Mouse (Mus musculus) midbrain, embryonic 11.5 days (tissue): Measurements from ENCODE around the gene Slc35f5. TPM values are rescaled to one million over a fixed set of nuclear protein-coding genes. Genes with fewer than 3 reads are reported as not detected.
"Not testable (repeated sequence)": the region's sequence is repeated elsewhere in the genome, so short reads cannot be mapped to it uniquely, and the experiment has no call there.

ENCODE experiments used
- ATAC-seq: fragments of 200-750 bp; cut with Nextera tagmentation; 2 replicates; pipeline ENCODE4 v1.8.0; 2017; ENCODE audit warnings: moderate TSS enrichment, moderate library complexity; ENCODE audit not compliant: low FRiP score
- DNase-seq: peaks from one replicate; pipeline ENCODE4 v3.0.0; 2015; ENCODE audit warnings: low spot score; ENCODE audit errors: missing footprints
- H3K27ac ChIP-seq: fragments of 300-500 bp; sonication (generic); 2 replicates; pipeline ENCODE4 v1.5.1; 2014; ENCODE audit warnings: low read depth, low read length
- H3K27me3 ChIP-seq: fragments of 300-500 bp; sonication (generic); 2 replicates; pipeline ENCODE4 v1.6.1; 2014; ENCODE audit warnings: mild to moderate bottlenecking, low read length, moderate library complexity, mixed read lengths; ENCODE audit not compliant: control insufficient read depth, insufficient read depth
- H3K36me3 ChIP-seq: fragments of 300-500 bp; sonication (generic); 2 replicates; pipeline ENCODE4 v1.6.1; 2014; ENCODE audit warnings: mild to moderate bottlenecking, low read length, moderate library complexity, mixed read lengths; ENCODE audit not compliant: control insufficient read depth, insufficient read depth
- H3K4me1 ChIP-seq: fragments of 300-500 bp; sonication (generic); 2 replicates; pipeline ENCODE4 v1.6.1; 2014; ENCODE audit warnings: low read length; ENCODE audit not compliant: control insufficient read depth, insufficient read depth
- H3K4me2 ChIP-seq: fragments of 300-500 bp; sonication (generic); 2 replicates; pipeline ENCODE4 v1.6.1; 2014; ENCODE audit warnings: mild to moderate bottlenecking, moderate library complexity
- H3K4me3 ChIP-seq: fragments of 300-500 bp; sonication (generic); 2 replicates; pipeline ENCODE4 v1.5.1; 2014; ENCODE audit warnings: low read depth, low read length
- H3K9ac ChIP-seq: fragments of 300-500 bp; sonication (generic); 2 replicates; pipeline ENCODE4 v1.6.1; 2014; ENCODE audit warnings: low read length
- H3K9me3 ChIP-seq: fragments of 300-500 bp; sonication (generic); 2 replicates; pipeline ENCODE4 v1.6.1; 2016; ENCODE audit warnings: low read length; ENCODE audit not compliant: control insufficient read depth
- WGBS: fragments of 180-500 bp; shearing (Covaris S2); extraction: QIAGEN DNeasy Blood & Tissue Kit; methylation state at CpG from one replicate; pipeline ENCODE4 v1.1.7; 2014; 5-methylcytosine and 5-hydroxymethylcytosine counted together
- polyA plus RNA-seq: library from polyadenylated mRNA; unstranded; fragments of >200 nt; fragmentation: Nextera tagmentation; extraction: Ambion mirVana; gene quantifications from 2 replicates; pipeline ENCODE4 v1.2.1, GENCODE M21; 2014

The Slc35f5 gene
- 23.0 and 29.8 TPM in 2 replicates for polyA plus RNA-seq

GRCm38 (mm10) chr1:125560259-125561192 is at the start of gene Slc35f5:
Slc35f5 (plus strand) TSS chr1:125560595.
- peaks cover 2% of the 10 kb centered on the region; the same call in 1 of the 2 replicates for H3K4me1 ChIP-seq
- H3K36me3 ChIP-seq = no peaks in the 10 kb centered on the region
- peak; percentile 96 for ATAC-seq
- DNase-seq = peak; percentile 99
- H3K27me3 ChIP-seq = no peaks in the 10 kb centered on the region
- peak within 1 kb of the TSS; percentile 75 for H3K4me2 ChIP-seq
- under 1% methylated on average over 56 of the region's 61 CpGs for WGBS
- peak within 1 kb of the TSS; percentile 66 for H3K4me3 ChIP-seq
- no peaks in the 10 kb centered on the region for H3K9me3 ChIP-seq
- peak within 1 kb of the TSS; percentile 87 for H3K9ac ChIP-seq
- peak within 1 kb of the TSS; percentile 77 for H3K27ac ChIP-seq

GRCm38 (mm10) chr1:125514706-125515105 is 45.7 kb upstream of the Slc35f5 start:
- Histone ChIP-seq H3K36me3 (no peaks in the 10 kb centered on the region), H3K9me3 (no peaks in the 10 kb centered on the region), H3K27me3 (no peaks in the 10 kb centered on the region), H3K4me2 (no peak overlapping the region), H3K9ac (no peak overlapping the region), H3K27ac (no peak overlapping the region), H3K4me1 (no peaks in the 10 kb centered on the region), H3K4me3 (no peak overlapping the region)
- ATAC-seq = no peak
- WGBS = 90% methylated on average over 5 of the region's 5 CpGs
- DNase-seq = no peak

GRCm38 (mm10) chr1:125516910-125517659 is 43.3 kb upstream of the Slc35f5 start:
- ATAC-seq (no peak), DNase-seq (no peak)
- no peaks in the 10 kb centered on the region for H3K9me3 ChIP-seq
- H3K27me3 ChIP-seq = no peaks in the 10 kb centered on the region
- no peaks in the 10 kb centered on the region for H3K36me3 ChIP-seq
- WGBS = 77% methylated on average over 7 of the region's 7 CpGs
- H3K9ac ChIP-seq = no peak overlapping the region
- H3K4me3 ChIP-seq = no peak overlapping the region
- H3K4me1 ChIP-seq = no peaks in the 10 kb centered on the region
- H3K4me2 ChIP-seq = no peak overlapping the region
- H3K27ac ChIP-seq = no peak overlapping the region

GRCm38 (mm10) chr1:125519107-125519611 is 41.2 kb upstream of the Slc35f5 start:
- ATAC-seq (no peak), DNase-seq (no peak)
- H3K9me3 ChIP-seq = no peaks in the 10 kb centered on the region
- H3K9ac ChIP-seq = no peak overlapping the region
- no peaks in the 10 kb centered on the region for H3K36me3 ChIP-seq
- 69% methylated on average over 5 of the region's 5 CpGs for WGBS
- H3K27ac ChIP-seq = no peak overlapping the region
- H3K4me3 ChIP-seq = no peak overlapping the region
- no peaks in the 10 kb centered on the region for H3K4me1 ChIP-seq
- no peak overlapping the region for H3K4me2 ChIP-seq
- H3K27me3 ChIP-seq = no peaks in the 10 kb centered on the region

GRCm38 (mm10) chr1:125525965-125526665 is 34.3 kb upstream of the Slc35f5 start:
- Histone ChIP-seq H3K27me3 (no peaks in the 10 kb centered on the region), H3K4me1 (no peaks in the 10 kb centered on the region), H3K27ac (no peak overlapping the region), H3K36me3 (no peaks in the 10 kb centered on the region), H3K9ac (no peak overlapping the region), H3K4me3 (no peak overlapping the region), H3K9me3 (no peaks in the 10 kb centered on the region), H3K4me2 (no peak overlapping the region)
- no peak for ATAC-seq
- 79% methylated on average over 7 of the region's 7 CpGs for WGBS
- no peak for DNase-seq

- H3K9ac ChIP-seq = no peak overlapping the region
- H3K27ac ChIP-seq = no peak overlapping the region
- no peak overlapping the region for H3K4me3 ChIP-seq
- DNase-seq (no peak), ATAC-seq (no peak)
- H3K4me2 ChIP-seq = no peak overlapping the region
- H3K4me1 ChIP-seq = no peaks in the 10 kb centered on the region
- 73% methylated on average over 1 of the region's 1 CpGs for WGBS
- no peaks in the 10 kb centered on the region for H3K9me3 ChIP-seq
- no peaks in the 10 kb centered on the region for H3K36me3 ChIP-seq
- H3K27me3 ChIP-seq = no peaks in the 10 kb centered on the region
These were observed 33.8 kb upstream of the Slc35f5 start for GRCm38 (mm10) chr1:125526666-125527004.

- Histone ChIP-seq H3K27me3 (no peaks in the 10 kb centered on the region), H3K4me2 (no peak overlapping the region), H3K36me3 (no peaks in the 10 kb centered on the region), H3K9me3 (no peaks in the 10 kb centered on the region), H3K4me3 (no peak overlapping the region), H3K4me1 (no peaks in the 10 kb centered on the region), H3K9ac (no peak overlapping the region), H3K27ac (no peak overlapping the region)
- DNase-seq (no peak), ATAC-seq (no peak)
- 78% methylated on average over 3 of the region's 3 CpGs for WGBS
These were observed 33.0 kb upstream of the Slc35f5 start for GRCm38 (mm10) chr1:125527364-125527763.

- DNase-seq, H3K36me3 ChIP-seq, H3K27me3 ChIP-seq, ATAC-seq, H3K27ac ChIP-seq, H3K4me2 ChIP-seq, H3K4me3 ChIP-seq, H3K4me1 ChIP-seq, H3K9me3 ChIP-seq, H3K9ac ChIP-seq: not testable (repeated sequence)
- WGBS = 79% methylated on average over 10 of the region's 10 CpGs
These were observed 27.0 kb upstream of the Slc35f5 start for GRCm38 (mm10) chr1:125533180-125533912.
